ENCODE assay signal across 8 mouse cellular contexts in the genomic region with DNA sequence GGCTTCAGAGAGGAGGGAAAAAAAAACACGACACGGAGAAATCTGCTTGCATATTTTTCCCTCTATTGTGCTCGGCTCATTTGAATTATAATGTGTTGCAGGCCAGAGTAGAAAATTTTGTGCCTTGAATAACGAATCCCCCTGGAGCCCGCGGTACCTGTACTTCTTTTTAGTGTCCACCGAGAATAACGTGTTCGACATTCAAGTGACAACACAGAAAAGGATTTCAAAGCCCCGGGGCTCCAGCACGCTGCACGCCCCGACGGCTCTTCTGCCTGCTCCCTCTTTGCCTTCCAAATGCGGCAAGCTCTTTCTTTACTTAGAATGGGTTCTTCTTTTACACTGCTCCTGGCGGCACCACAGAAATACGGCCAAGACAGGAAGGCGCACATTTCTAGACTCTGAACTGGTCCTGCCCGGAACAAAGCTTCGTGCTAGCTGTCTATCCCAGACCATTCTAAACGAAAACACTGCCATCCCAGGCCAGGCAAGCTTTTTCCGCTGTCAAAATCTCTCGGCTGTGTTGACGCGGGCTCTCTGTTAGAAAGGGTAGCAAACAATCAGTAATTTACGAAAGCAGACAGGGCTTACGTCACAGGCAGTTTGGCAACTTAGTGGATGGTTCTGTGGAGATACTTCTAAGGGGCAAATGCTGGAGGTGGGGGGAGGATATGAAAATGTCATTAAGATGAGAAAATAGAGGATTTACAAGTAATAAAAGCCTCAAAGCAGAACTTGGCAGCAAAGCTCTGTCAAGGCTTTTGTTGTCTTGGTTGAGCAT.
DNase-seq lines count a peak whose midpoint lies in the region; ATAC-seq and TF ChIP-seq lines count a peak whose summit lies in the region.

No protein-coding gene starts in this region.

- H3K4me1 ChIP-seq in heart, adult 2 months (ENCODE audit: control insufficient read depth, insufficient read depth, low read length), result no peaks in the 10 kb centered on the region
- H3K4me1 ChIP-seq in heart, postnatal 0 days (ENCODE audit: control insufficient read depth, insufficient read depth), result peaks cover 5% of the 10 kb centered on the region; the same call in 1 of the 2 replicates
- 0 out of 2 replicates have a peak, but pooled peaks cover 2% of the 10 kb centered on the region for H3K4me1 ChIP-seq in liver, embryonic 13.5 days (replicated peaks)

- peaks cover 4% of the 10 kb centered on the region; the same call in 1 of the 2 replicates for H3K27me3 ChIP-seq in heart, adult 2 months (ENCODE audit: control insufficient read depth, insufficient read depth, low read length)
- peaks cover 31% of the 10 kb centered on the region for H3K27me3 ChIP-seq in heart, postnatal 0 days (ENCODE audit: control insufficient read depth, insufficient read depth, low read length)
- peaks cover 49% of the 10 kb centered on the region for H3K27me3 ChIP-seq in liver, embryonic 13.5 days

- H3K36me3 ChIP-seq in heart, adult 2 months (ENCODE audit: control insufficient read depth, insufficient read depth, low read length), result no peaks in the 10 kb centered on the region
- no peaks in the 10 kb centered on the region for H3K36me3 ChIP-seq in heart, postnatal 0 days (replicated peaks; ENCODE audit: control insufficient read depth, insufficient read depth, low read length)
- H3K36me3 ChIP-seq in liver, embryonic 13.5 days, result no peaks in the 10 kb centered on the region

- TF ChIP-seq EP300 in heart, adult 2 months (IDR thresholded peaks at IDR 0.05; ENCODE audit: insufficient read depth, low read depth, low read length), result no peak
- TF ChIP-seq EP300 in heart, postnatal 0 days (IDR thresholded peaks at IDR 0.05; ENCODE audit: low read depth), result no peak

- H3K4me2 ChIP-seq in heart, postnatal 0 days (ENCODE audit: low read depth, low read length), result peak overlapping the region; percentile 60
- H3K4me2 ChIP-seq in liver, embryonic 13.5 days, result peak overlapping the region; percentile 51

- no peaks in the 10 kb centered on the region for H3K79me2 ChIP-seq in heart, adult 2 months (replicated peaks; ENCODE audit: control insufficient read depth, insufficient read depth, low read length)

- no peak for TF ChIP-seq POLR2A in heart, adult 2 months (IDR thresholded peaks at IDR 0.05; ENCODE audit: insufficient read depth, low read depth, low read length)

- H3K9ac ChIP-seq in heart, adult 2 months (ENCODE audit: low read depth, low read length), result no peak overlapping the region
- no peak overlapping the region for H3K9ac ChIP-seq in heart, postnatal 0 days (replicated peaks; ENCODE audit: low read depth, low read length)
- no peak overlapping the region for H3K9ac ChIP-seq in liver, embryonic 13.5 days

- H3K4me3 ChIP-seq in heart, adult 2 months, result peak overlapping the region; percentile 30
- H3K4me3 ChIP-seq in heart, postnatal 0 days (ENCODE audit: low read depth, low read length), result peak overlapping the region; percentile 37
- peak overlapping the region; percentile 28; the same call in 1 of the 2 replicates for H3K4me3 ChIP-seq in liver, embryonic 13.5 days (replicated peaks)

- WGBS in heart, adult 2 months, result 7% methylated on average over 27 of the region's 27 CpGs
- 4% methylated on average over 27 of the region's 27 CpGs for WGBS in heart, postnatal 0 days
- whole genome bisulfite sequencing in liver, embryonic 13.5 days (ENCODE audit: insufficient replicate concordance), result 7% methylated on average over 27 of the region's 27 CpGs

- no peak for ATAC-seq in heart, postnatal 0 days (ENCODE audit: insufficient read depth, low read depth)
- ATAC-seq in liver, embryonic 13.5 days (ENCODE audit: low read depth), result no peak

- H3K27ac ChIP-seq in heart, adult 2 months, result no peak overlapping the region
- H3K27ac ChIP-seq in heart, postnatal 0 days (ENCODE audit: low read depth), result no peak overlapping the region
- no peak overlapping the region for H3K27ac ChIP-seq in liver, embryonic 13.5 days

- H3K9me3 ChIP-seq in heart, postnatal 0 days (replicated peaks; ENCODE audit: control insufficient read depth, low read length), result no peaks in the 10 kb centered on the region
- H3K9me3 ChIP-seq in liver, embryonic 13.5 days (replicated peaks), result no peaks in the 10 kb centered on the region

- peak; percentile 22; the same call in 1 of the 2 replicates for TF ChIP-seq CTCF in heart, adult 2 months (IDR thresholded peaks at IDR 0.05)
- no peak for TF ChIP-seq CTCF in heart, postnatal 0 days (IDR thresholded peaks at IDR 0.05; ENCODE audit: low read depth)

- intact Hi-C loops in heart, adult 2 months (cut with DNase I), result no loop called here
- intact Hi-C loops in heart, postnatal 25 days (cut with DNase I), result no loop called here

- peak; percentile 29 to 49 for DNase-seq in heart, adult 2 months
- DNase-seq in heart, postnatal 25 days (ENCODE audit: low spot score), result no peak
- peak; percentile 58 for DNase-seq in embryo, embryonic 9.5 days (ENCODE audit: extremely low spot score)
- DNase-seq in heart, postnatal 0 days (ENCODE audit: low spot score), result peak; percentile 13
- DNase-seq in kidney, postnatal 25 days, result peak; percentile 49 to 51
- DNase-seq in liver, embryonic 13.5 days, result no peak
- DNase-seq in natural killer cell, adult 2 months (ENCODE audit: low spot score in 2 of 2), result peak; percentile 4 to 8
- DNase-seq in MN1 (ENCODE audit: low spot score), result no peak

Comparison
In these comparisons a context has a peak if more than half of its experiments do, and no peak if none do; other contexts are left out.
1. DNase-seq: peak in heart, adult 2 months (2 of 2), embryo, embryonic 9.5 days (single experiment), heart, postnatal 0 days (single experiment), kidney, postnatal 25 days (2 of 2) and natural killer cell, adult 2 months (2 of 2); none in heart, postnatal 25 days (single experiment), liver, embryonic 13.5 days (single experiment) and MN1 (single experiment).
2. Peak in every context shown above with its lines, with median percentiles within 50 percentile points of each other: H3K4me3 ChIP-seq.